Comparison of ENCODE assay signal across 23 mouse cellular contexts in the genomic region with DNA sequence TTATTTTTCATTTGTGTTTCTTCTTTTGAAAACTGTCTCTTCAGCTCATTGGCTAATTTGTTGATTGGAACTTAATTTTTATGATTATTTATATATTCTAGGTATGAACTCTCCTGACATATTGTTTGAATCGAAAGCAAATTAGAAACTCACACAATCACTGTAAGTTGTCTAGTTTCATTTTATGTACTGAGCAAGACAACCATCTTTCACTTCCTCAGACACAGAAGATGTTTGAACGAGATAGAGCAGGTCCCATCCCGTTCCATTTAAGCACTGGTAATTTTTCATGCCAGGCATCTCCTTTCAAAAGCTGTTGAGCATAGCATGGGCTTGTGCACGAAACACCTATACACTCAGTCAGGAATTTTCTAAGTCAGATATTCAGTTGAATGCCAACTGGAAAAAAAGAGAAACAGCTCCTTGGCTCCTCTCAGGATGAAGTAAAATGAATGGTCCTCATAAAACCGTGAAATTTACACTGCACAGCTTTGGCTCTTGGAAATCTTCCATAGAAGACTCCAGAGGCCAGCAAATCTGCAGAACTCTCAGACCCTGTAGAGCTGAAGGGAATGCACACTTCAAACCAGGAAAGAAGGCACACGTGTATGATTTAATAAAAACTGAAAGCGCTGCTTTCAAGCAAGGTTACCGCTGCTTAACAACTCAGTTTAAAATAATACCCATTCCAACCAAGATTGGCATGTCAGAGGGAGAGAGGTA. TPM values are rescaled to one million over a fixed set of nuclear protein-coding genes. Genes with fewer than 3 reads are reported as not detected.
DNase-seq lines count a peak whose midpoint lies in the region; ATAC-seq lines count a peak whose summit lies in the region.
"Had no signal": no experiment of that assay in that cellular context is flagged by ENCODE, and none has a peak within 500 bp of the region (broad histone marks: within the 10 kb centered on the region; RNA-seq: fewer than 3 reads in every experiment).

No protein-coding gene starts in this region.

- H3K36me3 ChIP-seq in kidney, embryonic 15.5 days: no peaks in the 10 kb centered on the region
- H3K36me3 ChIP-seq in splenic B cell, adult 2 months (ENCODE audit: control insufficient read depth, insufficient read depth, low read length, poor library complexity, severe bottlenecking): no peaks in the 10 kb centered on the region
- H3K36me3 ChIP-seq in hindbrain, embryonic 13.5 days: no peaks in the 10 kb centered on the region
- H3K36me3 ChIP-seq: embryonic facial prominence, embryonic 12.5 days; hindbrain, embryonic 15.5 days; midbrain, embryonic 15.5 days; neural tube, embryonic 13.5 days had no signal

- peaks cover 14% of the 10 kb centered on the region for H3K4me1 ChIP-seq in kidney, embryonic 15.5 days
- H3K4me1 ChIP-seq in hindbrain, embryonic 13.5 days (replicated peaks): no peaks in the 10 kb centered on the region
- H3K4me1 ChIP-seq: embryonic facial prominence, embryonic 12.5 days; forebrain, embryonic 13.5 days; hindbrain, embryonic 15.5 days; midbrain, embryonic 15.5 days; neural tube, embryonic 13.5 days had no signal

- no peak overlapping the region for H3K4me3 ChIP-seq in kidney, embryonic 15.5 days (replicated peaks)
- no peak overlapping the region for H3K4me3 ChIP-seq in hindbrain, embryonic 13.5 days
- H3K4me3 ChIP-seq: embryonic facial prominence, embryonic 12.5 days; forebrain, embryonic 13.5 days; hindbrain, embryonic 15.5 days; megakaryocyte, embryonic 14.5 days; midbrain, embryonic 15.5 days; neural tube, embryonic 13.5 days had no signal

- no peak overlapping the region for H3K4me2 ChIP-seq in kidney, embryonic 15.5 days
- H3K4me2 ChIP-seq in hindbrain, embryonic 13.5 days: no peak overlapping the region
- H3K4me2 ChIP-seq: embryonic facial prominence, embryonic 12.5 days; forebrain, embryonic 13.5 days; hindbrain, embryonic 15.5 days; liver, embryonic 11.5 days; midbrain, embryonic 15.5 days; neural tube, embryonic 13.5 days had no signal

- no peaks in the 10 kb centered on the region for H3K27me3 ChIP-seq in kidney, embryonic 15.5 days
- H3K27me3 ChIP-seq in splenic B cell, adult 2 months (ENCODE audit: control insufficient read depth, insufficient read depth, low read length, poor library complexity, severe bottlenecking): no peaks in the 10 kb centered on the region
- H3K27me3 ChIP-seq in hindbrain, embryonic 13.5 days: no peaks in the 10 kb centered on the region
- H3K27me3 ChIP-seq: embryonic facial prominence, embryonic 12.5 days; forebrain, embryonic 13.5 days; hindbrain, embryonic 15.5 days; megakaryocyte, embryonic 14.5 days; midbrain, embryonic 15.5 days; neural tube, embryonic 13.5 days had no signal

- ATAC-seq in kidney, embryonic 15.5 days (replicated peaks; ENCODE audit: low FRiP score): no peak
- ATAC-seq in CD4-positive, CD25-positive, alpha-beta regulatory T cell, adult 4 months: peak; percentile 45
- no peak for ATAC-seq in hindbrain, embryonic 13.5 days (ENCODE audit: low FRiP score)
- ATAC-seq: forebrain, embryonic 13.5 days; intestine, postnatal 0 days; liver, postnatal 0 days; midbrain, embryonic 15.5 days had no signal

- no peaks in the 10 kb centered on the region for H3K9me3 ChIP-seq in kidney, embryonic 15.5 days (replicated peaks)
- H3K9me3 ChIP-seq in hindbrain, embryonic 13.5 days: no peaks in the 10 kb centered on the region
- H3K9me3 ChIP-seq: embryonic facial prominence, embryonic 12.5 days; forebrain, embryonic 13.5 days; hindbrain, embryonic 15.5 days; megakaryocyte, embryonic 14.5 days; midbrain, embryonic 15.5 days; neural tube, embryonic 13.5 days had no signal

- H3K27ac ChIP-seq in kidney, embryonic 15.5 days: 0 out of 2 replicates have a peak overlapping the region, but pooled peaks have one; percentile 45
- H3K27ac ChIP-seq in hindbrain, embryonic 13.5 days: no peak overlapping the region
- H3K27ac ChIP-seq: embryonic facial prominence, embryonic 12.5 days; forebrain, embryonic 13.5 days; hindbrain, embryonic 15.5 days; midbrain, embryonic 15.5 days; neural tube, embryonic 13.5 days had no signal

- no peak overlapping the region for H3K9ac ChIP-seq in kidney, embryonic 15.5 days
- no peak overlapping the region for H3K9ac ChIP-seq in hindbrain, embryonic 13.5 days
- H3K9ac ChIP-seq: embryonic facial prominence, embryonic 12.5 days; forebrain, embryonic 13.5 days; hindbrain, embryonic 15.5 days; liver, postnatal 0 days; midbrain, embryonic 15.5 days; neural tube, embryonic 13.5 days had no signal

- WGBS in kidney, embryonic 15.5 days: 67% methylated on average over 8 of the region's 8 CpGs
- 81% methylated on average over 8 of the region's 8 CpGs for WGBS in hindbrain, embryonic 13.5 days

- no peak for DNase-seq in kidney, postnatal 25 days
- peak; percentile 40 for DNase-seq in induced T-regulatory cell, adult 2 months (ENCODE audit: low read depth)
- peak; percentile 25 for DNase-seq in splenic B cell, adult 2 months (ENCODE audit: low read depth, low spot score)
- no peak for DNase-seq in right cerebral cortex, postnatal 4 days
- DNase-seq: adrenal gland, postnatal 25 days; cerebellum, adult 9-11 months; gastrocnemius, postnatal 36 days; liver, postnatal 0 days; lung, postnatal 10 days; retina, postnatal 1 day; right cerebral cortex, postnatal 25 days; thymus, postnatal 14 days had no signal

RNA-seq across cellular contexts. Expression of a gene that starts 8.1 kb away (rescaled TPM):
- 58.7 and 59.9 TPM in 2 replicates for polyA plus RNA-seq in kidney, embryonic 15.5 days (2015; fragmentation: Nextera tagmentation; extraction: Ambion mirVana)
- 100 to 1,000 TPM; 204 to 239 TPM for polyA plus RNA-seq in CD4-positive, CD25-positive, alpha-beta regulatory T cell, adult 4 months (2017; shearing (Covaris generic))
- 36.2 and 37.5 TPM in 2 replicates for polyA plus RNA-seq in hindbrain, embryonic 13.5 days (2015; fragmentation: Nextera tagmentation; extraction: Ambion mirVana)

Comparison
In these comparisons a context has a peak if more than half of its experiments do, and no peak if none do; other contexts are left out.
1. DNase-seq: peak in induced T-regulatory cell, adult 2 months (single experiment) and splenic B cell, adult 2 months (single experiment); none in kidney, postnatal 25 days (0 of 2) and right cerebral cortex, postnatal 4 days (single experiment).